Mouse (Mus musculus): ENCODE results near the gene Esrrg. TPM values are rescaled to one million over a fixed set of nuclear protein-coding genes. Genes with fewer than 3 reads are reported as not detected.

Gene Esrrg
- polyA plus RNA-seq, 1 experiment, result 1.0 TPM

DNA sequence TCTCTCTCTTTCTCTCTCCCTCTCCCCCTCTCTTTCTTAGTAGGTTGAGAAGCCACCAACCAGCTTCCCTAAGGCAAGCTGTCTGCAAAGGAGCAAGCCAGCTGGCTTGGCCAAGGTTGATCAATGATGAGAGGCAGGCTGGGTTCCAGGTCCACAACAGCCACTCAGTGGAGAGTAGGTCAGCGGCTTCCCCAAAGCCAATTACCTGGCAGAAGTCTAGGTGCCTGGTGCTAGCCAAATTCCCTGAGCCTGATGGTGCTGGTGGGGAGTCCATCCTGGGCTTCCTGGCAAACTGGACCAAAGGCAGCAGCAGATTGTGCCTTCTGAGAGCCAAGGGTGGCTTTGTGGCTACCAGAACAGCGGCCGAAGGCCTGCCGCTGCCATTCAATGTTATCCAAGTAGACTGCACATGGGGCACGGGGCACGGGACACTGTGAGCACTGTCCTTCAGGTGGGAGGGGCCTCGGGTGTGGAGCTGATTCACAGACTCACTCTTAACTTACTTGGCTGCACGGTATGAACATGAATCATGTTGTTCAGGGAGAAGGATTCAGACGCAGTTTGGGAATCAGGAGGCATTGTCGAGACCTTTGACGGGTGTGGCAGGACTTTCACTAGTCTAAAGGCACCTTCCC is 469.1 kb downstream of the Esrrg start:
- no peak for TF ChIP-seq CTCF (IDR thresholded peaks at IDR 0.05; ENCODE audit: borderline replicate concordance, control insufficient read depth, extremely low read depth, insufficient read depth, low read length, poor library complexity)
- no peak for TF ChIP-seq POLR2A (IDR thresholded peaks at IDR 0.05; ENCODE audit: control insufficient read depth, extremely low read depth, insufficient read depth, low read length, poor library complexity)
- WGBS, result 94% methylated on average over 11 of the region's 11 CpGs
- DNase-seq, result no peak
- H3K4me3 ChIP-seq (ENCODE audit: control insufficient read depth, insufficient read depth, low read length), result no peak overlapping the region
- no peaks in the 10 kb centered on the region for H3K4me1 ChIP-seq (replicated peaks; ENCODE audit: control insufficient read depth, insufficient read depth, low read length)
- no peaks in the 10 kb centered on the region for H3K36me3 ChIP-seq (ENCODE audit: control insufficient read depth, insufficient read depth, low read length)
- no peak overlapping the region for H3K27ac ChIP-seq (ENCODE audit: control insufficient read depth, insufficient read depth, low read length)
- no peaks in the 10 kb centered on the region for H3K27me3 ChIP-seq (ENCODE audit: control insufficient read depth, insufficient read depth, low read length)

DNA sequence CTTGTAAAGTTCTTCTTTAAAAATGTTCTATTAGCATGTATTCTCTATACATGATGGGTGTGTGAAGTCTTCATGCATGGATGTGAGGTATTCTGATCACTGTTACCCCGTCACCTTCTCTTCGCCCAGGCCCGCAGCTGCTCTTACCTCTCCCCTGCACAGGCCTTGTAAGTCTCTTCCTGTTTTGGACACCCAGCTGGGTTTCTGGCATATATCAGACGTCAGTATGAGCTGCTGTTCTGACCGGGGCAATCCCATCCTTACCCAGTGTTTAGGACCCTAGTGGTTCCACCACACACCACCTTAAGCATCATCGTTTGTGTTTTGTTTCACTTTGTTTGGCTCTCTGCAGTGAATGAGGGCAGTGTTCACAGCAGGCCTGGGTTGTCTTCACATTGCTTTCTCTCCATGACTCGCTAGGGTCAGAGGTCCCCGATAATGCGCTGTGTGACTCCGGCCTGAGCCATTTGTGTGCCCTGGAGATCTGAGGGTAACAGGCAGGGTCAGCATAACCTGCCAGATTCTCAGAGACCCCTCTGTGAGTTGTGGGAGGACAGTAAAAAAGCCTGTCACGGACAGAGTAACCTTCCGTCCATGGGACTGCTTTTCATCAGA is 471.8 kb downstream of the Esrrg start:
- no peaks in the 10 kb centered on the region for H3K4me1 ChIP-seq (replicated peaks; ENCODE audit: control insufficient read depth, insufficient read depth, low read length)
- no peaks in the 10 kb centered on the region for H3K36me3 ChIP-seq (ENCODE audit: control insufficient read depth, insufficient read depth, low read length)
- 77% methylated on average over 12 of the region's 12 CpGs for WGBS
- H3K27ac ChIP-seq (ENCODE audit: control insufficient read depth, insufficient read depth, low read length), result no peak overlapping the region
- no peak for DNase-seq
- H3K4me3 ChIP-seq (ENCODE audit: control insufficient read depth, insufficient read depth, low read length), result no peak overlapping the region
- H3K27me3 ChIP-seq (ENCODE audit: control insufficient read depth, insufficient read depth, low read length), result no peaks in the 10 kb centered on the region
- TF ChIP-seq POLR2A (IDR thresholded peaks at IDR 0.05; ENCODE audit: control insufficient read depth, extremely low read depth, insufficient read depth, low read length, poor library complexity) (no peak), CTCF (IDR thresholded peaks at IDR 0.05; ENCODE audit: borderline replicate concordance, control insufficient read depth, extremely low read depth, insufficient read depth, low read length, poor library complexity) (no peak)

DNA sequence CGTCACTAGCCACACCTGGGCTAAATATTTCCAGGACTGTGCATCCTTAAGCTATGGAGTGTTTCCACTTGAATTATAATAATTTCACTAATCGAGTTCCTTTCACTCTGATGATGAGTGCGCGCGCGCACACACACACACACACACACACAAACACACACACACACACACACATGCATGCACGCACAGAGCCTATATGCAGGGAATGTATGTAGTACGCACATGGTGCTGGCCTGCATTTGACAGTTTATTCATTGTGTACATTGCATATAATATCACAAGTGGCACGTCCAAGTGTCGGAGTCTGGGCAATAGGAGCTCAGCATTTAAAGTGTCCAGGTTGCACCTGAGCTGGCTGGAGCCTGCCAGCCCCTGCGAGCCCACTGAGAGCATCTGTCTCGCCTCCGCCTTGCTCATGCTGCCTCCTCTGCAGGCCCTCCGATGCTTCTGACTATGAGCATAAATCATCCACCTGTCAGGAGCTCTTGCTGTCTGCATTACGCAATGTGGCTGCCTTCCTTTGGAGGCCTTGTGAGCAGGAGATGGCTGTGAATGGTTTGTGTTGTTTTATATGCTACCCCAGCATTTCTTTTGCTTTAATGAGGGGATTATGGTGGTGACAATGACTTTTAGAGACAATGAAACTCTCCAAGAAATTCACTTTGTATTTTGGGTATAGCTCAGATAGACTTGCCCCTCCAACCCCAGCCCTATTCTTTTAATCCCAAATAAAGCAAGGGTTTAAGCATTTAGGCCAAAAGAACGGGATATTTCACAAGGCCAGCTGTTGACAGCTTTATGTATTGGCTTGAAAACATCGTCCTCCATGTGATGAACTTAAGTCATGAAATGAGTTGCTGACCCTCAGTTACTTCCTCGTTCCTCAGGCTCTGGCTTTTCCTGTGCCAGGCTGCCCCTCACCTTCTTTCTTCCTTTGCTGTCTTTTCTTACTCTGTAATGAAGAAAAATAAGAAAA is 474.4 kb downstream of the Esrrg start:
- WGBS, result 82% methylated on average over 18 of the region's 18 CpGs
- no peak for TF ChIP-seq POLR2A (IDR thresholded peaks at IDR 0.05; ENCODE audit: control insufficient read depth, extremely low read depth, insufficient read depth, low read length, poor library complexity)
- no peak for TF ChIP-seq CTCF (IDR thresholded peaks at IDR 0.05; ENCODE audit: borderline replicate concordance, control insufficient read depth, extremely low read depth, insufficient read depth, low read length, poor library complexity)
- H3K36me3 ChIP-seq (ENCODE audit: control insufficient read depth, insufficient read depth, low read length), result no peaks in the 10 kb centered on the region

DNA sequence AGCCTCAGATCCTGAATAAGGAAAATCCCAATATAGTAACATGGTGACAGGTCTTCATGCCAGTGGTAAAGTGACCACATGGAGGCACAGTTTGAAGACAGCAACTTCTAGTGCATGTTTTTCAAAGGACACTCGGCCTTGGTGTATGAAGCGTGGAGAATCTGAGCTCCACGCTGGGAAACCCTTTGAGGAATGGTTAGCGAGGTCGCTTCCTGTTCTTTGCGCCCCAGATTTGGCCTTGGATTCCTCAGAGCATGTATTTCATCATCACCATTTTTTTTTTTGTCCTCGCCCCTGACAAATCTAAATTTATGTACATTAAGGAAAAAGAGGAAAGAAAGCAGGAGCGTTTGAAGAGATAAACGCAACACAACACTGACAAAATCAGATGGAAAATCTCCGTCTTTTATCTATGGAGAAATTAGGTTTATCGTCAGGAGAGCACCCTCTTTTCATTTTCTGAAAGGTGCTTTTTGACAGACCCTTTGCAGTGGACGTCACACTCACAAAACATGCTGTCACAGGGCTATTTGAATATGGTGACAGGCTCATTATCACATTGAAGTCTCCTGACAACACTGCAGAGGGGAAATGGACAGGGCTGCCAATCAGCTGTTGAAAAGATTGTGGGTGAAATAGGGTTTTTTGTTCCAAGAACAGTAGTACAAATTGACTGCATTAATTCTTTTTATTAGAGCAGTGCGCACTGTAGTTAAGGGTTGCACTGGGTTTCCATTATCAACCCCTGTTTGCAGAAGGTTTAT is 476.7 kb downstream of the Esrrg start:
- H3K27ac ChIP-seq (ENCODE audit: control insufficient read depth, insufficient read depth, low read length), result no peak overlapping the region
- 91% methylated on average over 13 of the region's 13 CpGs for WGBS
- no peaks in the 10 kb centered on the region for H3K4me1 ChIP-seq (replicated peaks; ENCODE audit: control insufficient read depth, insufficient read depth, low read length)

More for the DNA sequence above, 474.4 kb downstream of the Esrrg start:
- Histone ChIP-seq H3K27ac (ENCODE audit: control insufficient read depth, insufficient read depth, low read length) (no peak overlapping the region), H3K27me3 (ENCODE audit: control insufficient read depth, insufficient read depth, low read length) (no peaks in the 10 kb centered on the region), H3K4me3 (ENCODE audit: control insufficient read depth, insufficient read depth, low read length) (no peak overlapping the region), H3K4me1 (replicated peaks; ENCODE audit: control insufficient read depth, insufficient read depth, low read length) (no peaks in the 10 kb centered on the region)
- DNase-seq, result no peak

DNA sequence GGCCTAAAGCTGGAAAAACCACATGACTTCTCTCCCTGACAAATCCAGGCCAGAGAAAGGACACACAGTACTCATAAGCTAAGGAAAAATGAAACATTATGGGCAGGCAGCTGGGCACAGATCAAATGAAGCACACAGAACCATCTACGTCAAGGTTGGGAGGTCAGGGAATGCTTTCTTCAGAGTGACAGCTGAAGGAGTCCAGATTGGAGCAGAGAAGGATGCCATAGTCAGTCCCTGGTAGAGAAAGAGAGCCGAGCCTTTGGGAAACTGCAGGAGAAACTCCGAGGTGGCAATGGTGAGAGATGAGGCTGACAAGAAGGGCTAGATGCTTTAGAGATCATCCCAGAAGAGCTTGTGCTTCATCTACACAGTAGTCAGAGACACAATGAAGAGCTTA is 485.1 kb downstream of the Esrrg start:
- DNase-seq, result no peak
- no peaks in the 10 kb centered on the region for H3K4me1 ChIP-seq (replicated peaks; ENCODE audit: control insufficient read depth, insufficient read depth, low read length)
- WGBS, result 90% methylated on average over 3 of the region's 3 CpGs
- H3K27ac ChIP-seq (ENCODE audit: control insufficient read depth, insufficient read depth, low read length), result no peak overlapping the region
- no peak for TF ChIP-seq CTCF (IDR thresholded peaks at IDR 0.05; ENCODE audit: borderline replicate concordance, control insufficient read depth, extremely low read depth, insufficient read depth, low read length, poor library complexity)
- TF ChIP-seq POLR2A (IDR thresholded peaks at IDR 0.05; ENCODE audit: control insufficient read depth, extremely low read depth, insufficient read depth, low read length, poor library complexity), result no peak
- H3K4me3 ChIP-seq (ENCODE audit: control insufficient read depth, insufficient read depth, low read length), result no peak overlapping the region
- H3K27me3 ChIP-seq (ENCODE audit: control insufficient read depth, insufficient read depth, low read length), result no peaks in the 10 kb centered on the region
- H3K36me3 ChIP-seq (ENCODE audit: control insufficient read depth, insufficient read depth, low read length), result no peaks in the 10 kb centered on the region

More for the DNA sequence above, 476.7 kb downstream of the Esrrg start:
- TF ChIP-seq POLR2A (IDR thresholded peaks at IDR 0.05; ENCODE audit: control insufficient read depth, extremely low read depth, insufficient read depth, low read length, poor library complexity), result no peak
- DNase-seq, result no peak
- Histone ChIP-seq H3K36me3 (ENCODE audit: control insufficient read depth, insufficient read depth, low read length) (no peaks in the 10 kb centered on the region), H3K27me3 (ENCODE audit: control insufficient read depth, insufficient read depth, low read length) (no peaks in the 10 kb centered on the region), H3K4me3 (ENCODE audit: control insufficient read depth, insufficient read depth, low read length) (no peak overlapping the region)

DNA sequence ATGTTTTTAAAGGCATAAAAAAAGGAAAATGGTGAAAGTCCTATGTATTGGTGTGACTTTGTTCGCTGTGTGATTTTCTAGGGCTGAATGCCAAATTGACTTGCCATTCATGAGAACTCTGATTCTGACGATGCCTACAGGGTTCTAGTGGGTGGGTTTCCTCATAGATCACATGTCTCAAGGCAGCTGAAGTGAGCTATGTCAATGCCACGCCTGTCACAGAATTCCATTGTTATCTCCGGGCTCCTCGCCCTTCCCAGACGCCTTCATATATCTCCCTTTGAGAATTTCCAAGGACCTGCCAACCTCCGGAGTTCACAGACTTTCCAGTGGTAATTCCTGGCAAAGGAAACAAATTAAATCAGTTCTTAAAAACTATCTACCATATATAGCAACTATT is 493.2 kb downstream of the Esrrg start:
- Histone ChIP-seq H3K36me3 (ENCODE audit: control insufficient read depth, insufficient read depth, low read length) (no peaks in the 10 kb centered on the region), H3K4me3 (ENCODE audit: control insufficient read depth, insufficient read depth, low read length) (no peak overlapping the region), H3K27me3 (ENCODE audit: control insufficient read depth, insufficient read depth, low read length) (no peaks in the 10 kb centered on the region), H3K4me1 (replicated peaks; ENCODE audit: control insufficient read depth, insufficient read depth, low read length) (no peaks in the 10 kb centered on the region), H3K27ac (ENCODE audit: control insufficient read depth, insufficient read depth, low read length) (no peak overlapping the region)
- TF ChIP-seq POLR2A (IDR thresholded peaks at IDR 0.05; ENCODE audit: control insufficient read depth, extremely low read depth, insufficient read depth, low read length, poor library complexity), result no peak
- TF ChIP-seq CTCF (IDR thresholded peaks at IDR 0.05; ENCODE audit: borderline replicate concordance, control insufficient read depth, extremely low read depth, insufficient read depth, low read length, poor library complexity), result no peak
- 90% methylated on average over 7 of the region's 7 CpGs for WGBS
- no peak for DNase-seq
